Mouse (Mus musculus): ENCODE results near the gene Pi4k2a. TPM values are rescaled to one million over a fixed set of nuclear protein-coding genes. Genes with fewer than 3 reads are reported as not detected.

Gene Pi4k2a
- polyA plus RNA-seq, 1 experiment from 2014 or later = 20.9 TPM

DNA sequence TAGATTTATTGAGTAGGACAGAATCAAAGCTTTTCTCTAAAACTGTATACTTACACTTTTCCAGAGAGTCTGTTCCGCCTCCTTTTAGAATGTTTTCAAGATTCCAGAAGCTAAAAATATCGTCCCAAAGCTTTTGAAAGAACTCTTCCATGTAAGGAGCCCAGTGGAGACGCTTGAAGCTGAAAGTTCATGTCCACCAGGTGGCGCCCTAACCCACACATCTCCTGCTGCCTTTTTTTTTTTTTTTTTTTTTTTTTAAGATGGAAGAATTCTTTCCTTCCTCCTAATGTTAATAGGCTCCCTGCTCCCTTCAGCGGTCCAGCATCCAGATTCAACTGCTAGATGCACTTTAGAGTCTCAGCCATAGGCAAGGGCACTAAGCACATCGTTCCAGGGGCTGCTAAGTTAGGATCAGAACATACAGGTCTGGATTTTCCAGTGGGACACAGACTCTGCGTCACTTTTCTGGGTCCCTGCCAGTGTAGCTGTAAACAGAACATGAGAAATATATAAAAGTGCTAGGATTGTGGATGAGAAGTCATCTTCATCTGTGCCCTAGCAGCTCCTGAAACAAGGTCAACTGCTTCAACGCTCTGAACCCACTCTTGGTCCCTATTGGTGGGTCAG, 54.4 kb downstream of the Pi4k2a start:
- H3K27ac ChIP-seq (ENCODE audit: low read depth, low read length) = no peak overlapping the region
- no peaks in the 10 kb centered on the region for H3K9me3 ChIP-seq (ENCODE audit: control insufficient read depth, low read length)
- H3K36me3 ChIP-seq (ENCODE audit: control insufficient read depth, insufficient read depth, low read length) = no peaks in the 10 kb centered on the region
- H3K27me3 ChIP-seq (ENCODE audit: control insufficient read depth, insufficient read depth, low read length) = peaks cover 13% of the 10 kb centered on the region
- DNase-seq (ENCODE audit: low spot score) = peak; percentile 90
- WGBS = 27% methylated on average over 8 of the region's 8 CpGs
- peaks cover 3% of the 10 kb centered on the region; the same call in 1 of the 2 replicates for H3K4me1 ChIP-seq (replicated peaks; ENCODE audit: control insufficient read depth, insufficient read depth, low read length)
- no peak for ATAC-seq (ENCODE audit: low FRiP score)
- H3K4me3 ChIP-seq (ENCODE audit: low read depth, low read length) = no peak overlapping the region
- H3K4me2 ChIP-seq (replicated peaks; ENCODE audit: low read depth, low read length) = no peak overlapping the region
- H3K9ac ChIP-seq (ENCODE audit: low read depth, low read length) = no peak overlapping the region

DNA sequence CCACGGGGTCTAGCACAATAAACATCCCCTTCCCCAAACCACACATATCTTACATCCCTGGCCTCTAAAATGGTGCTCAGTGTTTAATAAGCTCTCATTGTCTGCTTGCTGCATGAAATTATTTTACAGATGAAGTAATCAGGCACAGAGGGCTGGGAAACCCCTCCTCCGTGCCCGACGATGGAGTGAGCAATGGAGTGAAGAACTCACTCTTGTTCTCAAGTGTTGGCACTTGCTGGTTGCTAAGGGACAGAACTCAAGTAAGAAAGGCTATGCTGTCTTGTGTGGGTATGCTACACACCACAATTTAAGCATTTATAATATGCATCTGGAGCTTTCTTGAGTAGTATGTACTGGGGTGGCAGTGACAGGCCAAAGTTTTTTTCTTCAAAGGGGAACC, 54.9 kb downstream of the Pi4k2a start:
- ATAC-seq (ENCODE audit: low FRiP score) = no peak
- DNase-seq (ENCODE audit: low spot score) = no peak
- no peak overlapping the region for H3K4me2 ChIP-seq (replicated peaks; ENCODE audit: low read depth, low read length)
- no peak overlapping the region for H3K27ac ChIP-seq (ENCODE audit: low read depth, low read length)
- H3K9me3 ChIP-seq (ENCODE audit: control insufficient read depth, low read length) = no peaks in the 10 kb centered on the region
- peaks cover 13% of the 10 kb centered on the region for H3K27me3 ChIP-seq (ENCODE audit: control insufficient read depth, insufficient read depth, low read length)
- H3K4me1 ChIP-seq (replicated peaks; ENCODE audit: control insufficient read depth, insufficient read depth, low read length) = peaks cover 3% of the 10 kb centered on the region; the same call in 1 of the 2 replicates
- no peak overlapping the region for H3K4me3 ChIP-seq (ENCODE audit: low read depth, low read length)
- 70% methylated on average over 4 of the region's 4 CpGs for WGBS
- H3K36me3 ChIP-seq (ENCODE audit: control insufficient read depth, insufficient read depth, low read length) = no peaks in the 10 kb centered on the region
- H3K9ac ChIP-seq (ENCODE audit: low read depth, low read length) = no peak overlapping the region

DNA sequence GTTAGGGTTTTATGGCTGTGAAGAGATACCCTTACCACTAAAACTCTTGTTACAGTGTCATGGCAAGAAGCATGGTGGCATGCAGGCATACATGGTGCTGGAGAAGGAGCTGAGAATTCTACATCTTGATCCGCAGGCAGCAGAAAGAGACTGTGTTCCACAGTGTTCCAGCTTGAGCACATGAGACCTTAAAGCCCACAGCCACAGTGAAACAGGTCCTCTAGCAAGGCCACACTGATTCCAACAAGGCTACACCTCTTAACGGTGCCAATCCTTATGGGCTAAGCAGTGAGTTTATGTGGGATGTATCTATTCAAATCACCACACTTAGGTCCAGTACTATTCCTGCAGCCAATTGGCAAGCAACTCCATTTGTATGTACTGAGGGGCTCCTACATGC, 55.5 kb downstream of the Pi4k2a start:
- no peak overlapping the region for H3K27ac ChIP-seq (ENCODE audit: low read depth, low read length)
- no peak overlapping the region for H3K9ac ChIP-seq (ENCODE audit: low read depth, low read length)
- peaks cover 13% of the 10 kb centered on the region for H3K27me3 ChIP-seq (ENCODE audit: control insufficient read depth, insufficient read depth, low read length)
- DNase-seq (ENCODE audit: low spot score) (no peak), ATAC-seq (ENCODE audit: low FRiP score) (no peak)
- H3K4me3 ChIP-seq (ENCODE audit: low read depth, low read length) = no peak overlapping the region
- H3K36me3 ChIP-seq (ENCODE audit: control insufficient read depth, insufficient read depth, low read length) = no peaks in the 10 kb centered on the region
- 87% methylated on average over 2 of the region's 2 CpGs for WGBS
- H3K9me3 ChIP-seq (ENCODE audit: control insufficient read depth, low read length) = no peaks in the 10 kb centered on the region
- H3K4me1 ChIP-seq (replicated peaks; ENCODE audit: control insufficient read depth, insufficient read depth, low read length) = peaks cover 3% of the 10 kb centered on the region; the same call in 1 of the 2 replicates
- no peak overlapping the region for H3K4me2 ChIP-seq (replicated peaks; ENCODE audit: low read depth, low read length)

DNA sequence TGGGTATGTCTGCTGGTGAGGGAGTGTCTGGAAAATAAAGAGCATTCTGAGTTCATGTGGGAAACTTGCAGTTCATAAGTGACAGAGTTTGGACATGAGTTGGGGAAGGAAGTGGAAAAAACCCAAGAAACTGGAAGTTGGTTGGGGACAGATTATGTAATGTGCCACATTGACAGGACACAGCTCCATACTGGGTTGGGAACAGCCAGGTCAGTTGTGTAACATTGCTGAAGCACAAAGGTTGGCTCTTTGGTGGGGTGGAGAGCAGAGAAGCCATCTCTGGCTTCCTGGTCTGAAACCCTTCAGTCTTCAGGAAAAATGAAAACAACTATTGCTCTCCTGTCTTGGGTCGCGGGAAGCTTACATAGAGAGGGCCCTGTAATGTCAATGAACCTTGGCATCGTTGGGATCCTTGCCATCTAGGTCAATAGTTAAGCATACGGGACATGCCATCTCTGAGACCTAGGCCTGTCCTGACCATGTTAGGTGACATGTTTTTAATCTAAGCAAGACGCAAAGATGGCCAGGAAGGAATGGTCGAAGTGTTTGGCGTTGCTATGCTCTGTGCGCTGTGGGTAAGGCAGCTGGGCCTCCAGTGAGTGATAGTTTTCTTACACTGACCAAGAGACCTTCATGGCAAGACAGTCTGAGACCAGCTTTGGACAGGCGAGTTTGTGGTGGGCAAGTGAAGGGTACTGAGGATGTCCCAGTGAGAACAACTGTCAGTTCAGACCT, 56.2 kb downstream of the Pi4k2a start:
- no peak overlapping the region for H3K27ac ChIP-seq (ENCODE audit: low read depth, low read length)
- ATAC-seq (ENCODE audit: low FRiP score) (no peak), DNase-seq (ENCODE audit: low spot score) (no peak)
- no peaks in the 10 kb centered on the region for H3K36me3 ChIP-seq (ENCODE audit: control insufficient read depth, insufficient read depth, low read length)
- no peak overlapping the region for H3K4me2 ChIP-seq (replicated peaks; ENCODE audit: low read depth, low read length)
- H3K9me3 ChIP-seq (ENCODE audit: control insufficient read depth, low read length) = no peaks in the 10 kb centered on the region
- WGBS = 88% methylated on average over 9 of the region's 9 CpGs
- peaks cover 13% of the 10 kb centered on the region for H3K27me3 ChIP-seq (ENCODE audit: control insufficient read depth, insufficient read depth, low read length)
- H3K4me3 ChIP-seq (ENCODE audit: low read depth, low read length) = no peak overlapping the region; the same call in 1 of the 2 replicates
- no peak overlapping the region for H3K9ac ChIP-seq (ENCODE audit: low read depth, low read length)
- H3K4me1 ChIP-seq (replicated peaks; ENCODE audit: control insufficient read depth, insufficient read depth, low read length) = peaks cover 3% of the 10 kb centered on the region; the same call in 1 of the 2 replicates

DNA sequence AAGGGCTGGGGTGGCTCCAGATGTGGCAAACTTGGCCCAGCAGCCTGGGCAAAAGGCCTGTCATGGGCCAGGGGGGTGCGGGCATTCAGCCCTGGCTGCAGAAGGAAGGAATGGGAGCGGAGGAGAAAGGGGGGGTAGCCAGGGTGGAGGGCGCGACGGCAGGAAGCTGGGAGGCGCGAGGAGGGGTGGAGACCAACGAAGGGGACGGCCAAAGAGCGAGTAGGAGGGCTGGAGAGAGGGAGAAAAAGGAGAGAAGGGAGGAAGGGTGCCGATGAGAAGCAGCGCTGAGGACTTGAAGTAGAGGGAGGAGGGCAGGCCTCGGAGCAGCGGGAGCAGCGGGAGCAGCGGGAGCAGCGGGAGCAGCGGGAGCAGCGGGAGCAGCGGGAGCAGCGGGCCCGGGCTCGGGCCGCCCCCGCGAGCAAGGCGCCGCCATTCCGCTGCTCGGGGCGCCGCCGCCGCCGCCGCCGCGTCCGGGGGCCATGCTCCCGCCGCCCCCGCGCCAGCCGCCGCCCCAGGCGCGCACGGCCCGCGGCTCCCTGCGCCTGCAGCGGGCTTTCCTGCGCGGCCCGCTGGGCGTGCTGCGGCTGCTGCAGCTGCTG, 57.0 kb downstream of the Pi4k2a start, which contains the start of gene Marveld1:
Gene Marveld1, plus strand, starts transcription at position 231 of the 599 bp plus-strand sequence.
- ATAC-seq (ENCODE audit: low FRiP score) = peak; percentile 25
- WGBS = 1% methylated on average over 32 of the region's 57 CpGs
- no peaks in the 10 kb centered on the region for H3K36me3 ChIP-seq (ENCODE audit: control insufficient read depth, insufficient read depth, low read length)

DNA sequence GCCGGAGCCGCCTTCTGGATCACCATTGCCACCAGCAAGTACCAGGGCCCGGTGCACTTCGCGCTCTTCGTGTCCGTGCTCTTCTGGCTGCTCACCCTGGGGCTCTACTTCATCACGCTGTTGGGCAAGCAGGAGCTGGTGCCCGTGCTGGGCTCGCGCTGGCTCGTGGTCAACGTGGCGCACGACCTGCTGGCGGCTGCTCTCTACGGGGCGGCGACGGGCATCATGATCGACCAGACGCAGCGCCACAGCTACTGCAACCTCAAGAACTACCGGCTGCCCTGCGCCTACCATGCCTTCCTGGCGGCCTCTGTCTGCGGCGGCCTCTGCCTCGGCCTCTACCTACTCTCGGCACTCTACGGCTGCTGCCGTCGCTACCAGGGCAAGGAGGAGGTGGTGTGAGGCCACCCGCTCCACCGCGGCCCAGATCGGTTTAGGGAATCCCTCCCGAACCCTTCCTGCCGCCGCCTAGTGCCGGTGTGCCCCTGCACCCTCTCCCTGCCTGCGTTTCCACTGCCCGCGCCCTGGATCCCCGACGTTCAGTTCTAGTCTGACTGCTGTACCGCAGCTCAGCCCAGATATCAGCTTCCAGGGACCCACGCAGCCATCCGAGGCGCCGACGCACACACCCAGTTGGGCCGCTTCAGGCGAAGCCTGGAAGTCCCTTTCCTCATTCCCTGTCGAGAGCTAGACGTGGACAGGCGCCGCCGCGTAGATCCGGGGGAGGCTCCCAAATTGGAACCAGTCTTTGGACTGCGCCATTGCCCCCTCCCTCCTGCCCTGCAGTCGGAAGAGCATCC, 57.7 kb downstream of the Pi4k2a start:
- H3K4me2 ChIP-seq (replicated peaks; ENCODE audit: low read depth, low read length) = peak overlapping the region; percentile 81
- H3K27me3 ChIP-seq (ENCODE audit: control insufficient read depth, insufficient read depth, low read length) = peaks cover 13% of the 10 kb centered on the region
- no peaks in the 10 kb centered on the region for H3K36me3 ChIP-seq (ENCODE audit: control insufficient read depth, insufficient read depth, low read length)
- peak overlapping the region; percentile 55 for H3K4me3 ChIP-seq (ENCODE audit: low read depth, low read length)
- DNase-seq (ENCODE audit: low spot score) = peak; percentile 70
- under 1% methylated on average over 60 of the region's 63 CpGs for WGBS
- H3K9me3 ChIP-seq (ENCODE audit: control insufficient read depth, low read length) = no peaks in the 10 kb centered on the region
- ATAC-seq (ENCODE audit: low FRiP score) = peak; percentile 41
- peaks cover 3% of the 10 kb centered on the region; the same call in 1 of the 2 replicates for H3K4me1 ChIP-seq (replicated peaks; ENCODE audit: control insufficient read depth, insufficient read depth, low read length)
- peak overlapping the region; percentile 73 for H3K9ac ChIP-seq (ENCODE audit: low read depth, low read length)
- H3K27ac ChIP-seq (ENCODE audit: low read depth, low read length) = peak overlapping the region; percentile 39; the same call in 1 of the 2 replicates

More for the DNA sequence above, 57.0 kb downstream of the Pi4k2a start, which contains the start of gene Marveld1:
- Histone ChIP-seq H3K4me1 (replicated peaks; ENCODE audit: control insufficient read depth, insufficient read depth, low read length) (peaks cover 3% of the 10 kb centered on the region; the same call in 1 of the 2 replicates), H3K9ac (ENCODE audit: low read depth, low read length) (peak within 1 kb of the TSS; percentile 73), H3K27ac (ENCODE audit: low read depth, low read length) (peak within 1 kb of the TSS; percentile 39; the same call in 1 of the 2 replicates), H3K9me3 (ENCODE audit: control insufficient read depth, low read length) (no peaks in the 10 kb centered on the region), H3K4me3 (ENCODE audit: low read depth, low read length) (peak within 1 kb of the TSS; percentile 55), H3K27me3 (ENCODE audit: control insufficient read depth, insufficient read depth, low read length) (peaks cover 13% of the 10 kb centered on the region), H3K4me2 (replicated peaks; ENCODE audit: low read depth, low read length) (peak within 1 kb of the TSS; percentile 81)
- DNase-seq (ENCODE audit: low spot score) = peak; percentile 59

DNA sequence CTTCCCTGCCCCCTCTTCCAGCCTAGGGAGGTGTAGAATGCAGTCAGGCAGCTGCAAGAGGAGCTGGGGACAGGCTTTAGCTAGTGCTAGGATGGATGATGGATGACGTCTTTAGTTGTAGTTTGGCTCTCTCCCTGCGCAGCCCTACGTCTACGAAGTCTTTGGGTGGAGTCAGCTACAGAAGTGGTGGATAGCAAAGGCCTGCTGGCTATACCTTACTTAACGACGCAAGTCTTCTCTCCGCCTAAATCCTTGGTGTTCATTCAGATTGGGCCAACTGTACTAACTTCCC, 58.2 kb downstream of the Pi4k2a start:
- H3K27me3 ChIP-seq (ENCODE audit: control insufficient read depth, insufficient read depth, low read length) = peaks cover 13% of the 10 kb centered on the region
- H3K9me3 ChIP-seq (ENCODE audit: control insufficient read depth, low read length) = no peaks in the 10 kb centered on the region
- peak overlapping the region; percentile 81 for H3K4me2 ChIP-seq (replicated peaks; ENCODE audit: low read depth, low read length)
- DNase-seq (ENCODE audit: low spot score) (no peak), ATAC-seq (ENCODE audit: low FRiP score) (no peak; the same call in 1 of the 2 replicates)
- 19% methylated on average over 7 of the region's 7 CpGs for WGBS
- no peak overlapping the region for H3K27ac ChIP-seq (ENCODE audit: low read depth, low read length)
- H3K36me3 ChIP-seq (ENCODE audit: control insufficient read depth, insufficient read depth, low read length) = no peaks in the 10 kb centered on the region
- peak overlapping the region; percentile 55 for H3K4me3 ChIP-seq (ENCODE audit: low read depth, low read length)
- peak overlapping the region; percentile 73 for H3K9ac ChIP-seq (ENCODE audit: low read depth, low read length)
- peaks cover 3% of the 10 kb centered on the region; the same call in 1 of the 2 replicates for H3K4me1 ChIP-seq (replicated peaks; ENCODE audit: control insufficient read depth, insufficient read depth, low read length)

DNA sequence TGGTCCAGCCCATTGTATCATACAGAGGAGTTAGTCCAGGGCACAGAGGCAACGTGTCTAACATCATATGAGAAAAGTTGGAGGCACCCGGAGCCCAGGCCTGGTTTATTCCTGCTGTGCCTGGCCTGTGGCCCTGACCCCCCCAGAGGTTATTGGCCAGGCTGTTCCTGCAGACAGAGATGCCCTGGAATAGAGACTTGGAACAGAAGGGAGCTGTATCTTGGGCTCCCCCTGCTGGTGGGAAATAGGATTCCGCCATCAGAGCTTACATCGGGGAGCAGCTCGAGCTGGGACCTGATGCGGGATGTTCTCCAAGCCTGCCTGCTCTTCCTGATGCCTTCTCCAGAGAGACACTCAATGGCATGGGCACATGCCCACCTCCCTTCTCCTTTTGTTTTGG, 61.7 kb downstream of the Pi4k2a start:
- H3K4me1 ChIP-seq (replicated peaks; ENCODE audit: control insufficient read depth, insufficient read depth, low read length) = peaks cover 3% of the 10 kb centered on the region; the same call in 1 of the 2 replicates
- no peaks in the 10 kb centered on the region for H3K36me3 ChIP-seq (ENCODE audit: control insufficient read depth, insufficient read depth, low read length)
- peaks cover 8% of the 10 kb centered on the region for H3K27me3 ChIP-seq (ENCODE audit: control insufficient read depth, insufficient read depth, low read length)
- no peaks in the 10 kb centered on the region for H3K9me3 ChIP-seq (ENCODE audit: control insufficient read depth, low read length)
- ATAC-seq (ENCODE audit: low FRiP score) (peak; percentile 32; the same call in 1 of the 2 replicates), DNase-seq (ENCODE audit: low spot score) (peak; percentile 92)
- no peak overlapping the region for H3K27ac ChIP-seq (ENCODE audit: low read depth, low read length)
- no peak overlapping the region for H3K9ac ChIP-seq (ENCODE audit: low read depth, low read length)
- H3K4me3 ChIP-seq (ENCODE audit: low read depth, low read length) = no peak overlapping the region
- WGBS = 4% methylated on average over 6 of the region's 6 CpGs
- no peak overlapping the region for H3K4me2 ChIP-seq (replicated peaks; ENCODE audit: low read depth, low read length)

Measured in hindbrain, embryonic 11.5 days (tissue).